In genomic region chr6:29866935-29867724, GRCm38 (mm10) we compare ENCODE assay signal across 21 mouse cellular contexts. TPM values are rescaled to one million over a fixed set of nuclear protein-coding genes. Genes with fewer than 3 reads are reported as not detected.
DNase-seq lines count a peak whose midpoint lies in the region; TF ChIP-seq lines count a peak whose summit lies in the region.
"Had no signal": no experiment of that assay in that cellular context is flagged by ENCODE, and none has a peak within 500 bp of the region (broad histone marks: within the 10 kb centered on the region; RNA-seq: fewer than 3 reads in every experiment).

No protein-coding gene starts in this region.

- peaks cover 2% of the 10 kb centered on the region for H3K36me3 ChIP-seq in heart, adult 2 months (ENCODE audit: control insufficient read depth, insufficient read depth, low read length)
- peaks cover 9% of the 10 kb centered on the region for H3K36me3 ChIP-seq in kidney, adult 2 months (ENCODE audit: control insufficient read depth, insufficient read depth, low read length)
- H3K36me3 ChIP-seq in small intestine, adult 2 months (ENCODE audit: control insufficient read depth, insufficient read depth, low read length), result peaks cover 47% of the 10 kb centered on the region
- H3K36me3 ChIP-seq: midbrain, embryonic 15.5 days; stomach, embryonic 15.5 days had no signal

- H3K9ac ChIP-seq in heart, adult 2 months (ENCODE audit: low read depth, low read length), result no peak overlapping the region
- H3K9ac ChIP-seq: midbrain, embryonic 15.5 days; neural tube, embryonic 13.5 days; stomach, embryonic 15.5 days had no signal

- 65% methylated on average over 9 of the region's 9 CpGs for WGBS in heart, adult 2 months
- whole genome bisulfite sequencing in kidney, adult 2 months, result 68% methylated on average over 9 of the region's 9 CpGs
- 47% methylated on average over 9 of the region's 9 CpGs for WGBS in small intestine, adult 2 months

- no peak overlapping the region for H3K4me3 ChIP-seq in heart, adult 2 months
- no peak overlapping the region for H3K4me3 ChIP-seq in kidney, adult 2 months (ENCODE audit: insufficient read depth, low read depth, low read length)
- no peak overlapping the region for H3K4me3 ChIP-seq in small intestine, adult 2 months (ENCODE audit: low read depth, low read length)
- H3K4me3 ChIP-seq: forebrain, embryonic 10.5 days; hindbrain, embryonic 10.5 days; midbrain, embryonic 15.5 days; myocyte; neural tube, embryonic 13.5 days; stomach, embryonic 15.5 days had no signal

- intact Hi-C loops in heart, adult 2 months (cut with DNase I), result no loop called here

- TF ChIP-seq EP300 in heart, adult 2 months (IDR thresholded peaks at IDR 0.05; ENCODE audit: insufficient read depth, low read depth, low read length), result no peak

- no peaks in the 10 kb centered on the region for H3K27me3 ChIP-seq in heart, adult 2 months (ENCODE audit: control insufficient read depth, insufficient read depth, low read length)
- no peaks in the 10 kb centered on the region for H3K27me3 ChIP-seq in kidney, adult 2 months (replicated peaks; ENCODE audit: control insufficient read depth, insufficient read depth, low read length)
- H3K27me3 ChIP-seq in small intestine, adult 2 months (ENCODE audit: control insufficient read depth, insufficient read depth, low read length), result no peaks in the 10 kb centered on the region
- H3K27me3 ChIP-seq: midbrain, embryonic 15.5 days; neural tube, embryonic 13.5 days; stomach, embryonic 15.5 days had no signal

- no peaks in the 10 kb centered on the region for H3K79me2 ChIP-seq in heart, adult 2 months (replicated peaks; ENCODE audit: control insufficient read depth, insufficient read depth, low read length)

- no peak for TF ChIP-seq CTCF in heart, adult 2 months (IDR thresholded peaks at IDR 0.05)
- no peak for TF ChIP-seq CTCF in kidney, adult 2 months (conservative IDR thresholded peaks at IDR 0.05; ENCODE audit: insufficient read depth, insufficient read length, low read depth, low read length)
- TF ChIP-seq CTCF in small intestine, adult 2 months (IDR thresholded peaks at IDR 0.05; ENCODE audit: extremely low read depth, insufficient read length, insufficient replicate concordance, low read depth, low read length), result no peak

- no peak for DNase-seq in heart, adult 2 months
- DNase-seq in heart, postnatal 4 days, result no peak
- no peak for DNase-seq in kidney, adult 2 months
- no peak for DNase-seq in kidney, postnatal 14 days
- DNase-seq in R1 (ENCODE audit: low read depth, low spot score), result peak; percentile 92
- DNase-seq in gastrocnemius, postnatal 10 days, result no peak
- DNase-seq: cerebellum, adult 11 months; cerebellum, adult 9-11 months; gastrocnemius, postnatal 25 days; layer of hippocampus, postnatal 36 days; right cerebral cortex, adult 18-20 months; right cerebral cortex, postnatal 4 days; thymus, postnatal 25 days had no signal

- peak overlapping the region; percentile 59 for H3K27ac ChIP-seq in heart, adult 2 months
- H3K27ac ChIP-seq in kidney, adult 2 months (ENCODE audit: insufficient read depth, low read depth, low read length), result 0 out of 2 replicates have a peak overlapping the region, but pooled peaks have one; percentile 63
- H3K27ac ChIP-seq in small intestine, adult 2 months (ENCODE audit: insufficient read depth, low read depth, low read length), result peak overlapping the region; percentile 61; the same call in 1 of the 2 replicates
- H3K27ac ChIP-seq: forebrain, embryonic 10.5 days; hindbrain, embryonic 10.5 days; macrophage; midbrain, embryonic 15.5 days; neural tube, embryonic 13.5 days; stomach, embryonic 15.5 days had no signal

- H3K4me1 ChIP-seq in heart, adult 2 months (ENCODE audit: control insufficient read depth, insufficient read depth, low read length), result no peaks in the 10 kb centered on the region; the same call in 1 of the 2 replicates
- H3K4me1 ChIP-seq in kidney, adult 2 months (ENCODE audit: control insufficient read depth, insufficient read depth, low read length), result peaks cover 14% of the 10 kb centered on the region; the same call in 1 of the 2 replicates
- H3K4me1 ChIP-seq in small intestine, adult 2 months (ENCODE audit: control insufficient read depth, insufficient read depth, insufficient read length, low read length), result peaks cover 11% of the 10 kb centered on the region; the same call in 1 of the 2 replicates
- H3K4me1 ChIP-seq: midbrain, embryonic 15.5 days; neural tube, embryonic 13.5 days; stomach, embryonic 15.5 days had no signal

- TF ChIP-seq POLR2A in heart, adult 2 months (IDR thresholded peaks at IDR 0.05; ENCODE audit: insufficient read depth, low read depth, low read length), result no peak
- TF ChIP-seq POLR2A in kidney, adult 2 months (IDR thresholded peaks at IDR 0.05; ENCODE audit: low read depth, low read length), result no peak
- no peak for TF ChIP-seq POLR2A in small intestine, adult 2 months (IDR thresholded peaks at IDR 0.05; ENCODE audit: low read depth, low read length)

RNA-seq across cellular contexts. Expression of gene Strip2, which starts 49.7 kb away (rescaled TPM):
- total RNA-seq in heart, adult 2 months (2021), result 10 to 100 TPM; 46.9 to 49.8 TPM
- polyA plus RNA-seq in heart, adult 2 months (2012; rRNA removed), result 24.2 and 42.5 TPM in 2 replicates
- 10 to 100 TPM; 88.5 to 98.9 TPM for total RNA-seq in heart, postnatal 4 days (2021)
- 1.2 and 1.4 TPM in 2 replicates for polyA plus RNA-seq in kidney, adult 2 months (2012; rRNA removed)
- polyA plus RNA-seq in small intestine, adult 2 months (2012; rRNA removed), result 0.41 and 0.98 TPM in 2 replicates
- total RNA-seq in gastrocnemius, postnatal 10 days (2021), result 1 to 10 TPM; 5.3 to 5.5 TPM

Comparison
In these comparisons a context has a peak if more than half of its experiments do, and no peak if none do; other contexts are left out.
1. RNA of gene Strip2, which starts 49.7 kb away (total RNA-seq): 88.5 to 98.9 TPM in heart, postnatal 4 days and 46.9 to 49.8 TPM in heart, adult 2 months; 5.3 to 5.5 TPM in gastrocnemius, postnatal 10 days; every median in the first group is over 4 times any median in the second.
2. Peak in every context shown above with its lines, with median percentiles within 50 percentile points of each other: H3K27ac ChIP-seq.